Mouse (Mus musculus) ovary, postnatal 10 days (tissue): ENCODE measurements around the gene Klhl29.
A peak's percentile ranks its signal among the peaks of the same experiment; 100 is the strongest.

ENCODE experiments used
- DNase-seq: peaks from one replicate; pipeline ENCODE4 v3.0.0; 2022; ENCODE audit warnings: low spot score

Klhl29 gene

DNA sequence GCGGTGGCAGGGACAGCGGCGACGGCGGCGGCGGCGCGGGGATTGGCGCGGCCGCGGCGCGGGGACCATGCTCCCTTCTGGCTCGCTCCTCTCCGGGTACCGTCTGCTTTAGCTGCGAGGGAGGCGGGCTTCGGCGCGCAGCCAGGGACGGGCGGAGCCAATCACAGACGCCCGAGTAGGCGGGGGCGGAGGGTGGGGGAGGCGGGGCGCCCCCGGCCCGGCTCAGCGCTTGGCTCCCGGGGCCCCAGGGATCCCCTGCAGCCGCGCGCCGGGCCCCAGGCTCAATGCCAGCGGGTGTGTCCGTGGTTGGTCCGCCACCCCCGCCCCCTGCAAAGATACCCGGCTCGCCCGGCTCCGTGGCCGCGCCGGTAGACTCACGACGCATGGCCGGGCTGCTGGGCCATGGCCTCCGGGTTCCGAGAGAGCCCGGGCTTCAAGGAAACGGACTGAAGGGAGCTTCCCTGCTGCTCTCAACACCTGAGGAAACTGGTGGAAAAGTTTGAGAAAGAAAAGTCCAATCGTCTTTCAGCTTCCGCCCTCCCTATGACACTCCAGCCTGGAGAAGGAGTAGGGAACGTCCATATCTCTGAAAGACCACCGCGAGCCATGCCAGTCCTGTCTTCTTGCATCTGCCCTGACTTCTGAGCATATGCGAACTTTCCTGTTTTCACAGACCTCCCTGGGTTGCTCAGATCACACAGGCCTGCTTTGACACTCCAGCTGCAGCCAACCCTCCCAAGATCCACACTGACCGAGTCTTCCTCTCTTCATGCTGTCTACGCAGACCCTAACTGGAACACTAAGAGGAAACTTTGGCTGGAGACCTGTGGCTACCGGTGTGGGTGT, at the start of gene Klhl29:
TSS of gene Klhl29 (minus strand) at position 67 of the 846 bp plus-strand sequence.
- peak; percentile 72 for DNase-seq

DNA sequence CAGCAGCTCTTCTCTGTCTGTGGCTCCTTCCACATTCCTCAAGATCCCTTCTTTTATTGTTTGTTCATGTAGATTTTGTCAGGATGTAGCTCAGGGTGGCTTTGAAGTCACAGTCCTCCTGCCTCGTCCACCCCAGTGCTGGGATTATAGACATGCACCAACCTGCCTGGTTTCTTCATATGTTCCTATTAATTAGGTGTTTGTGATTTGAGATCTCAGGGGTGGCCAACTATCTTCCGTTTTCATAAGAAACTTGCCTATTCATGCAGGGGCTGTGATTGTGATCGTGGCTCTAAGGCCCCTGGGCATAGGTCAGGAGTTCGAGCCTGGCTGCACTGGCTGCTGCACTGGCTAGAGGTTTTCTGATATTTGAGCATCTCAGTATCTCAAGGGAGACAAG, 49.8 kb upstream of the Klhl29 start:
- DNase-seq = no peak

DNA sequence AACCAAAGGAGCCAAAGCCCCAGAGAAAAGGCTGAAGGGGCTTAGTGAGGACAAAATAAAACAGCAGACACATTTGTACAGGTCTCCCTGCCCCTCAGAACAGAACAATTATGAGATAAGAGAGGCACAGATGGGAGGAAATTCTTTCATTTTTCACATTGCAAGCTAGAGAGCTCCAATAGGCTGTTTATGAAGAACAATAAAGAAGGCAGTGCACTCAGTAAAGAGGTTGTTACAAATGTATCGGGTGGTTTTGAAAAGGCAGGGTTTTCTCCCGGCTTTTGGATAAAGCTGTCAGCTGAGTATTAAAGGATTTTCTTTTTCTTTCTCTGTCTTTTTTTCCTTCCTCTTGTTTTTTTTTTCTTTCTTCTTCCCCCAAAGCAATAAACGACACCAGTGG, 40.3 kb upstream of the Klhl29 start:
- no peak for DNase-seq

- no peak for DNase-seq
Measured at GRCm38 (mm10) chr12:5413976-5414375, 38.5 kb upstream of the Klhl29 start.

GRCm38 (mm10) chr12:5411761-5412537, 36.5 kb upstream of the Klhl29 start:
- no peak for DNase-seq

- DNase-seq = no peak
Measured at GRCm38 (mm10) chr12:5411346-5411745, 35.9 kb upstream of the Klhl29 start.

DNA sequence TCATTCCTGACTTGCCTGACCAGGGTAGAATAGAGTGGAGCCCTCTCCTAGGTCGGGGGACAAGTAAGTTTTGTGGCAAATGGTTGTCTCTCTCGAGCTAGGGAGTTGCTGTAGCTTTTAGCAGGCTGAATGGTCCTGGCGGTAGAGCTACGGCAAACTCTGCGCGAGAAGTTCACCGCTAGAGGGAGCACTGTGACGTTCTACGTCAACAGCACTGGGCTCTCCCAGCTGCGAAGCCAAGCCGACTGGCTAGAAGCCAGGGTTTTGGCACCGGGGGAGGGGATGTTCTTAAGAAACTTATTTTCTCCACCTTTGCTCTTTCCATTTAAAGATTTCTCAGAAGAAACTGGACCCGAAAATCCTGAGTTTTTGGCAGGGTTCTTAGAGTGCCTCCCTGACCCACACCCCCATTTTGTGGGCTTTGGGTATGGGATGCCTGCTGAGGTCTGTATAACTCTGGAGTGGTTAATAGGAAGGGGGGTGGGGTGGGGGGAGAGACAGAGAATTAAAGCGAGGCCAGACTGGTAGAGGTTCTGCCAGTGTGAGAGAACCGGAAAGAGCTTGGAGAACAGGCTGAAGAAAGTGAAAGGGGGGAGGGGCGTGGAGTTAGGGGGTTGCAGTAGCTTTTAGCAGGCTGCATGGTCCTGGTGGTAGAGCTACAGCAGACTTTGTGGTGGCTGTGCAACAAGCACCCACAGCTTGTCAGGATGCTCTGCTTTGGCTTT, 35.1 kb upstream of the Klhl29 start:
- DNase-seq = peak; percentile 74

DNA sequence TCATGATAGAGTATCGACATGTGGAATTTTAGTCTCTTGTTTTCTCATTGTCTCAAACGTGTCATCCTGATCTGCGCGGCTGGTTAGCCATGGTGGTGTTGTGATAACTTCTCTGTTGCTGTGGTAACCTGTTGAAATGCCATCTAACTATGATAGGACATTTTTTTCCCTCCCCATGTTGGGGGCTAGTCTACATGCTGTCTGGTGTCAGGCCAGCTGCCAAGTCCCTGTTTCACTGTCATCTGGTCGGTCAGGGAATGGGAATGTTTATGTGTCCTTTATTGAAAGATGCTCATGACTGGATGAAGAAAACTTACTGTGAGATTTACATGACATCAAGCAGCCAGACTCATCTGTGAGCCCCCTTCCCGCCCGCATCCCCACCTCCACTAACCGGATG, 31.7 kb upstream of the Klhl29 start:
- no peak for DNase-seq

DNA sequence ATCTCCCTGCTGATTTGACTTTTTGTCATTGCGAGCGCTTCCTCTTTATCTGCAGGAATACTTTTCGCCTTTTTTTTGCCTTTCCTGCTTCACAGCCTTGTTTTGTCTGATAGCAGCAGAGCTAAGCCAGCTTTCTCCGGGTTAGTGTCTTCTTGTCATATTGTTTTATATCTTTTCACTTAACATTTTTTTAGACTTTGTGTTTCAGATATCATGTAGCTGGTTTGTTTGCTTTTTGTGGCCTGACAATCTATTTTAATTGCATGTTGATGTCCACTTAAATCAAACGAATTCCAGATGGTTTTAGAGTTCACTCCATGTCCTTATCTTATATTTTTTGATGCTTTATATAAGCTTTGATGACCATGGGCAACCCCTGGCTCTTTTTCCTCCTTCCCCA, 21.9 kb upstream of the Klhl29 start:
- no peak for DNase-seq

DNA sequence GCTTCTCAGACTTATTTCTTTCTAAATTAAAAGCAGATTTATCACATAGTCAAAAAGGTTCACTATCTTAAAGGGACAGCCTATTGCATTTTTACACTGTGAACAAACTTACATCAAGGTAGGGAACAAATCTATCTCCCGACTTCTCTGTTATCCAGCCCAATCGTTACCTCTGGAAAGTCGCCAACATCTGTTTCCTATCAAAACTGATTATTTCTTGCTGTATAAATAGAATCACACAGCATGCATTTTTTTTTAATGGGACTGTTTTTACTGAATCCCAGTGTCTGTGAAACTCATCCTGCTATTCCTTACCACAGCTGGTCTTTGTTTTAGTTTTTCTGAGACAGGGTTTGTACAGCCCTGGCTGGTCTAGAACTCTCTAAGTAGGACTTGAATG, 19.7 kb upstream of the Klhl29 start:
- DNase-seq = no peak

GRCm38 (mm10) chr12:5387112-5387511, 11.6 kb upstream of the Klhl29 start:
- no peak for DNase-seq

GRCm38 (mm10) chr12:5386688-5387087, 11.2 kb upstream of the Klhl29 start:
- DNase-seq = no peak

- no peak for DNase-seq
Measured at GRCm38 (mm10) chr12:5381694-5382093, 6.2 kb upstream of the Klhl29 start.

- DNase-seq = peak; percentile 17
Measured at GRCm38 (mm10) chr12:5374684-5375615, 532 bp downstream of the Klhl29 start.

DNA sequence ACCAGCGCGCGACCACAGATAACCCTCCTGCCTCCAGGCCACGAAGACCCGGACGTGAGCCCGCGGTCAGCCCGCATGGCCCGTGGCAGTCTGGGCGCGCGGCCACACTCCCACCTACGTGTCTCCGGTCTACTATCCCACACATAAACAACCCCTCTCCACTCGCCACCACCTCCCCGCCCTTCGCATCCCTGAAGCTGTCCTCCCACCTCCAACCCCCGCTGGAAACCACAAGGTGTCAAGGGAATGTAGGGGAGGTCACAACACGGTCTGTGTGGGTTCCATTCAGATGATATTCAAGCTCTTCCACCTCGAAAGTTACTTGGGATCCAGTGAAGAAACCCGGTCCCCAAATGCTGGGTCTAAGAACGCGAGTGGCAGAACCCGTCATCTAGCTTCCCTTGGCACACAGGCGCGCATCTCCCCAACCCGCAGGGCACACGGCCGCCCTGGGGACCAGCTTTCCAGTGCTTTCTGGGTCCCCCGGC, 1.2 kb downstream of the Klhl29 start:
- DNase-seq = peak; percentile 21

DNA sequence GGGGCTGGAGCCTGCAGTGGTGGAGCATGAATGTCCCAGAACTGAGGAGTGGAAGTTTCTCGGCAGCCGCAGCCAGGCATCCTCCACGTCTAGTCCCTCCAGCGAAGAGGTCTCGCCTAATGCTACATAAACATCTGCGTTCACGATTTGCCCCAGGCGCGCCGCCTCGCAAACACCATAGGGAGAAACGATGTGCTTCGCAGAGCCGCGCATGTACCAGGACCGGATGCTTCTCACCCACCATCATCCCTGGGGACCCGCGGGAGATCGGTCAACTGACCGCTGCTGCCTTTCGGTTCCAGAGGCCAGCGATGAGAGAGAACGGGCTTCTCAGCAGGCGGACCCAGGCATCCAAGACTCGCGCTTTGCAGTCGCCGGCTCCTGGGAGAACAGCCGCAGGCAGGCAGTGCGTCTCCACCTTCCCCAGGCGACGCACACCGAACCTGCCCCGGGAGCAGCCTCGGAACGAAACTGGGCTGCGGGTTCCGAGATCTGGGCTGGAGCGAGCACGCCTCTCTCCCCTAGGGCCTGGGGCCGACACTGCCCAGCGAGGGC, 1.8 kb downstream of the Klhl29 start:
- DNase-seq = peak; percentile 7

DNA sequence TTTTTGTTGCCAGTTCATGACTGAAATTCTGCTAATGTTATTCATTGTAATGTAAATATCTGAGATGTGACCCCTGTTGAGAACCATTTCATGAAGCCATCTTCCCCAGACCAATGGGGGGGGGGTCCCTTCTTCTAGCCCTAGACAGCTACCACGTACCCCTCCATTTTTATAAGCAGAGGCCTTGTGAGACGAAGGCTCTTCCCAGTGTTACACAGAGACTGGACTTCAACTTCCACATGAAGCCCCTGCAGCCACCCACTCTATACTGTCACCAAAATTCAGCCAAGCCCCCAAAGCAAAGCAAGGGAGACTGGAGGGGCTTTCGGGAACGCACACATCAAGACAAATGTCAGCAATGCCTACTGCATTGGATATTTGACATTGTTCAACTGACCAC, 6.1 kb downstream of the Klhl29 start:
- DNase-seq = no peak

GRCm38 (mm10) chr12:5364836-5365235, 10.6 kb downstream of the Klhl29 start:
- DNase-seq = no peak

DNA sequence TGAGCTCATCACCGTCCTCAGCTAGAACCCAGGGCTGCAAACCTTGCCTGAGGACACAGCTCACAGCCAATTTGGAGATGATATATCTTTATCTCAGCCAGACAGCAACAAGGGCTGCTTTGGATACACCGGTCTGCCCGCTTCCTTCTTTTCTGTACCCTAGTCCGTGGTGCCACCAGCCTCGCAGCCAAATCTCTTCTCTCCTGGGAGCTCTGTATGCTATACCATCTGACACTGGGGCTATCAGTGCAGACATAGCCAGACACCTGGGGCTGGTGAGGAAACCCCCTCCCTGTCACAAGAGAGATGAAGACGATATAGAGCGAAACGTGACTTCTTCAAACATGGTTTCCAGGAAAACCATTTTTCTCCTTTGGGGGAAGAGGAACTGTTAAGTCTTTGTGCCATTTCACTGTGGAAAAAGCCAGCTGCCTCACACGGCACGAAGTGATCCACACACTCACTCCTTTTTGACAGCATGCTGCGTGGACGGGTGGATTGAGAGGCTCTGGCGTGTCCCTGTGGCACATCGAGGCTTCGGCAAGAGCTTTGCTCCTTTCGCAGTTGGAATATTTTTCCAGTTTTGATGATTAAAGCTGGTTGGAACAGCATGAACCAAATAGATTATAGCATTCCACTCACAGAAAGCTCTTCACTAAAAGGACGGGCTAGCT, 11.4 kb downstream of the Klhl29 start:
- DNase-seq = no peak

- DNase-seq = no peak
Measured at GRCm38 (mm10) chr12:5359065-5359464, 16.4 kb downstream of the Klhl29 start.
